Mouse (Mus musculus) A20 (cell line): Measurements from ENCODE around the gene Olfr469.
"Not testable (repeated sequence)": the region's sequence is repeated elsewhere in the genome, so short reads cannot be mapped to it uniquely, and the experiment has no call there.

Experiments used
- DNase-seq: peaks from one replicate; pipeline ENCODE4 v3.0.0-alpha.2; 2011; ENCODE audit warnings: low read depth, low spot score

Gene Olfr469

GRCm38 (mm10) chr7:107825441-107825840 is at the start of gene Olfr469:
Olfr469 (minus strand) TSS chr7:107825541.
- DNase-seq: not testable (repeated sequence)

DNA sequence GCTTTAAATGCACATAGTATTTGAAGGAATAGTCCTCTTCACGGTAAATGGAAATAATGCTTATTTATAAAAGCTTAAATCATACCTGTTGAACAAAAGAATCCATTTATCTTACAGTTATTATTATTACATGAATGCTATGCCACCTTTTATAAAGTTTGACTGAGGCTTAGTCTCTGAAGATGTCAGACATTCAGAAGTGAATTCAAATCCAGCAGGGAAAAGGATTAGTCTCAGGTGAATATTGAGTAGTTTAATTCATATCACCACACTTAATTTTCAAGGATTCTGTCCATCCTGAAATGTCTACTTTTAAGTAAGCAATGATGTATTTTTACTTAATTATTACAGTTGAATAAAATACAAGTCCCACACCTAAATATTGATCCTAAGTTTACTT is 22.0 kb upstream of the Olfr469 start, which contains the start of gene Olfr470:
Gene Olfr470 (minus strand): TSS at position 101 of the 400 bp plus-strand sequence.
- not testable (repeated sequence) for DNase-seq

- DNase-seq: peak; percentile 3
Measured at GRCm38 (mm10) chr7:107841719-107842118, 16.4 kb upstream of the Olfr469 start.

- not testable (repeated sequence) for DNase-seq
Measured at GRCm38 (mm10) chr7:107823867-107824266, 1.5 kb downstream of the Olfr469 start.

GRCm38 (mm10) chr7:107819442-107819841 is 5.9 kb downstream of the Olfr469 start:
- DNase-seq: no peak

DNA sequence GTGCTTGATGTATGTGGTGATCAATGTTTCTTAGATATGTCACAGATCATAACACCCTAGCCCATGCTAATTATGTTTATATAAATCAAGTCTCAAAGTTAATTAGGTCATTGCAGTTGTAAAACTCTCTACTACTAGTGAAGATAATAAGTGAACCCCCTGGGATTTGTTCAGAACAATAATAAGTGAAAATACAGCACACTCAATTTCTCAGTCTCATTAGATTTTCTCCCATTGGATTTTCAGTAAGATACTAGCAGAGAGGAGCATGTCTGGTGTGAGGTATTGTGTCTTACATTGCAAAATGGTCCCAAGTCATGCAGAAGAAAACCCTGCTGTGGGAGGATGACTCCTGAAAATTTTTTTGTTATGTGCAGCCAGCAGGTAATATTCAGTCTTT is 13.4 kb downstream of the Olfr469 start, which contains the start of gene Olfr467:
Gene Olfr467 (plus strand): TSS at position 301 of the 400 bp plus-strand sequence.
- no peak for DNase-seq

GRCm38 (mm10) chr7:107802138-107802537 is 23.2 kb downstream of the Olfr469 start:
- DNase-seq: no peak

GRCm38 (mm10) chr7:107801108-107801507 is 24.2 kb downstream of the Olfr469 start, which contains the start of gene Ovch2:
Ovch2 (minus strand) TSS chr7:107801208.
- DNase-seq: no peak

DNA sequence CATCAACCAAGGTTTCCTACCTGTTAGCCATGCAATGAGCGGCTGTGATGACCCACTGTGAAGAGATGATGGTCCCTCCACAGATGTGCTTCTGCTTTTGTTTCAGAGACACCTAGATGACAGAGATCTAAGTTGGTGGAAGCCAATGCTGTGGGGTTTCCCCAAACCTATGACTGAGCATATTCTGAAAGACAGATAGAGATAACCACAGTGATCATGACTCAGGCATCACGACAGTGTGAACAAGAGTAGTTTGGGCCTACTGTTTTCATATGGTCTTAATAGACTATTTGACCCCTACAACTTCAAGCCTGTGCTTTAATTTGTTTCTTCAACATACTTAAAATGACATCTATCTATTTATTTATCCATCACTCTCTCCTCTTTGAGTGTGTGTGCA is 28.8 kb downstream of the Olfr469 start:
- no peak for DNase-seq

- peak; percentile 33 for DNase-seq
Measured at GRCm38 (mm10) chr7:107787977-107788620, 37.2 kb downstream of the Olfr469 start.

- DNase-seq: peak; percentile 22
Measured at GRCm38 (mm10) chr7:107779611-107780010, 45.7 kb downstream of the Olfr469 start.

- no peak for DNase-seq
Measured at GRCm38 (mm10) chr7:107778216-107778615, 47.1 kb downstream of the Olfr469 start.

- no peak for DNase-seq
Measured at GRCm38 (mm10) chr7:107770812-107771211, 54.5 kb downstream of the Olfr469 start.
